Mouse (Mus musculus) kidney, adult 2 months (tissue): ENCODE measurements at regions not wholly inside any gene's neighbourhood (a gene's known extent, or its start where the extent isn't known, plus 50 kb on each side); places are given as distances from the start of the nearest gene placed in this dataset.

Experiments
- CTCF ChIP-seq: fragments of 200-500 bp; conservative IDR thresholded peaks from 2 replicates; pipeline ENCODE4 v1.5.1; 2011; ENCODE audit warnings: low read depth, mild to moderate bottlenecking, control low read depth, low read length, moderate library complexity, mixed read lengths; ENCODE audit not compliant: insufficient read depth, insufficient read length
- POLR2A ChIP-seq: fragments of 200-500 bp; IDR thresholded peaks from one replicate; pipeline ENCODE4 v1.6.1; 2011; ENCODE audit warnings: low read depth, low read length, control low read depth

DNA sequence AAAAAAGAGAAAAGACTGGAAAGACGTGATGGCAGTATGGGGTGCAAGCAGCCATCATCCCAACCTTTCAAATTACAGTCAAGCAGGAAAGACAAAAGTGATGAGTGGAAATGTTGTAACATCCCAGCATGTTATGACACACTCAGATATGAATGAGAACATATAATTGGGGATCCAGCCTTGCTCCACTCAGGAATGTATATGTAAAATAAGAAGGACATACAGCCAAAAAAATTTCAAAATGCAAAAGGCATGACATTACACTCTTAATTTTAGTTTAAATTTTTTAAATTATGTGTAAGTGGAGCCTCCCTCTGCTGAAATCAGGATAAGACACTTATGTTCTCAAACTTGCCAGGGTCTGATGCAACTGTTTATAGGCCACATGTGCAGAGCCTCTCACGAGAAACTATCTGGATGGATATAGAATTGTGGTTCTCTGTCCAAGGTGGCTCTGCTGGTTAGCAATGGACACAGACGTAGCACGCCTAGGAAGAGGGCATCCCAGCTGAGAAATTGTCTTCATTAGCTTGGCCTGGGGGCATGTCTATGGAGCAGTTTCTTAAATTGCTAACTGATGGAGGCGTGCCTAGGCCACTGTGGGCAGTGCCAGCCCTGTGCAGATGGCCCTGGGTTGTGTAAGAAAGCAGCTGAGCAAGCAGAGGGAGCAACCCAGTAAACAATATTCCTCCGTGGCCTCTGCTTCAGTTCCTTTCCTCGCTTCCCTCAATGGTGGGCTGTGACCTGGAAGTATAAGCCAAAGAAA lies 171.5 kb upstream of the Usp24 start:
- TF ChIP-seq CTCF (no peak), POLR2A (no peak)
